Mouse (Mus musculus): ENCODE results near the gene Olfr287.

The Olfr287 gene

GRCm38 (mm10) chr15:98167645-98168621 lies 52.9 kb downstream of the Olfr287 start:
- DNase-seq (ENCODE audit: low read depth): no peak

- DNase-seq (ENCODE audit: low read depth): no peak
Measured at GRCm38 (mm10) chr15:98166963-98167644, 53.8 kb downstream of the Olfr287 start, which contains the start of gene Ccdc184. TSS of gene Ccdc184 (plus strand) at chr15:98167158.

- no peak for DNase-seq (ENCODE audit: low read depth)
Measured at GRCm38 (mm10) chr15:98165525-98165924, 55.3 kb downstream of the Olfr287 start, which contains the start of gene Asb8. TSS of gene Asb8 (minus strand) at chr15:98165625.

GRCm38 (mm10) chr15:98162561-98162960 lies 58.3 kb downstream of the Olfr287 start:
- no peak for DNase-seq (ENCODE audit: low read depth)

- DNase-seq (ENCODE audit: low read depth): peak; percentile 86
Measured at GRCm38 (mm10) chr15:98161026-98161805, 59.6 kb downstream of the Olfr287 start.

GRCm38 (mm10) chr15:98157253-98157652 lies 63.6 kb downstream of the Olfr287 start:
- DNase-seq (ENCODE audit: low read depth): peak; percentile 56

Measured in 416B (cell line).